Mouse (Mus musculus): ENCODE measurements around the gene Pdia3.

DNA sequence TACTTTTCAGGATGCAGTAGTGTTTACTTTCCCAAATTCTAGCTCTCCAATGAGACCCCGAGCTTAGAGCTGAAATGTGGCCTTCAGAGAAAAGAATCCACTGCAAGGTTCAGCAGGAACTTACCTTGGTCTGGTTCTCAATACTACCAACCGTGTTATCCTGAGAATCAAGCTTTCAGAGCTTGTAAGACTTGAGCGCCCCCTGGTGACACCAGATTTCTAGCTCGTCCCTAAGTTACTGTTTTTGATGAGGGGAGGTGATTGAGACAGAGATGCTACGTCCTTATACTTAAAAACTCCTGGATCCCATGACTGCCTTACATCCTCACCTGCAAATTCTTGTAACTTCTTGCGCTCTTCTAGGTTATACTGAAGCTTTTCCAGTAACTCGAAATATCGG is 17.0 kb upstream of the Pdia3 start:
- TF ChIP-seq CTCF (IDR thresholded peaks at IDR 0.05; ENCODE audit: insufficient read depth, low read depth, low read length): no peak
- no peak for TF ChIP-seq POLR2A (IDR thresholded peaks at IDR 0.05; ENCODE audit: insufficient read depth, low read depth, low read length)
